Mouse (Mus musculus) brain, embryonic 14.5 days (tissue): Measurements from ENCODE around the gene Slc7a10.

ENCODE experiments used
- CTCF ChIP-seq: fragments of 200-500 bp; IDR thresholded peaks from 2 replicates; pipeline ENCODE4 v1.5.1; 2012; ENCODE audit warnings: inconsistent platforms, mild to moderate bottlenecking, moderate library complexity, borderline replicate concordance; ENCODE audit not compliant: insufficient read depth, insufficient read length; ENCODE audit errors: extremely low read depth
- POLR2A ChIP-seq: fragments of 200-500 bp; IDR thresholded peaks from 2 replicates; pipeline ENCODE4 v1.6.1; 2012; ENCODE audit warnings: mild to moderate bottlenecking, inconsistent platforms, borderline replicate concordance; ENCODE audit not compliant: poor library complexity, insufficient read depth, insufficient read length, severe bottlenecking; ENCODE audit errors: extremely low read depth

DNA sequence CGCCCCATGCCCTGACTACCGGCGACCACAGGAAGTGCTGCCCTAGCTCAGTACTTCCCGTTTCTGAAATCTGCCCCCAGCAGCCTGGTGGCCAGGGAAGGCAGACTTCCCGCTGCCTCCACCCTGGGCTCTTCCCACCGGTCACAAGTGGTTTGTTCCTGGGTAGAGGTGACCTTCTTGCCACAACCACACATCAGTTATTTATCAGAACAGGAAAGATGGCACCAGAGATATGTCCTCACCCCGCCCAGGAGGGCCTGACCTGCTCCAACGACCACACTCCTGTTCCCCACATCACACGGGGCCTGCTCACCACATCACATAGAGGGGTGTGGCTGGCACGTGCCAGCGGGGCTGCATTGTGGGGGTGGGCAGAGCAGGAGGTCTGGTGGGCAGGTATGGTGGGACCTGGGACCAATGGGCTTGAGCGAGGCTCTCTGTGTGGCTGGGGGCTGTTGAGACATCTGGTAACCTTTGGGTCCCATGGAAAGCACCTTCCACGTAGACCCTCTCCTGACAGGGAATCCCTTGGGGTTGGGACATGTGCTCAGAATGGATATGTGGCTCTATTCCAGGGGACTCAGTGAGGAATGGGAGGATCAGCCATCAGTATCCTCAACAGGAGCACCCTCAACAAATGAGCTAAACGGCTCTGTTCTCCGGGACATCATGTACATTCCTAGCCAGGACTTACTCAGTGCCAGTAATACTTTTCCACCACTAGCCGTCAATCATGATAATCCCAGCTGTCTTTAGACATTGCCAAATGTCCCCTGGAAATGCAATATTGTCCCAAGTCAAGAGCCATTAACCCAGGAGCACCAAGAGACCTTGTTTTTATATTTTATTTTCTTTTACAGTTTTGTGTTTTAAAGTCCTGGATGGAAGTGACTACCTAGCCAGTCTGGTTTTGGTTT, 29.4 kb upstream of the Slc7a10 start:
- no peak for TF ChIP-seq POLR2A
- TF ChIP-seq CTCF, result no peak
